Mouse (Mus musculus) lung, postnatal 36 days (tissue): Measurements from ENCODE around the gene Tmem184b.
A peak's percentile ranks its signal among the peaks of the same experiment; 100 is the strongest.

Experiments
- DNase-seq: peaks from one replicate; pipeline ENCODE4 v3.0.0; 2022; ENCODE audit warnings: mixed read lengths

Tmem184b gene

GRCm38 (mm10) chr15:79361023-79361422 is 42.3 kb downstream of the Tmem184b start:
- no peak for DNase-seq

DNA sequence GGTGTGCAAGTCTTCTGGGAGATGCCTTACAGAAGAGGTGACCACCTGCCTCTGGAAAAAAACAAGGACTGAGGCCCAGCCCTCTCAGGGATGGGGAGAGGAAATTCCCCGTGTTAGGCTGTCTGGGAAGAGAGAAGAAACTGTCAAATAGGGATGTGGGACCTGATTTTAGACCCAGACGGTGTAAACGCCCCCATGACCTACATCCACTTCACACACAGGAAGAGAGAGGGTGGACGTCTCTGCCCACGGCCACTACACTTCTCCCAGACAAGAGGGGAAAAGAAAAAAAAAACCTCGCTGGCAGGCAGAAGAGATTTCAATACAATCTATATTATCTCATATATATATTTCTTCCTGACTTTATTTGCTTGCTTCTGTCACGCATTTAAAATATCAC is 43.0 kb downstream of the Tmem184b start:
- DNase-seq = no peak

DNA sequence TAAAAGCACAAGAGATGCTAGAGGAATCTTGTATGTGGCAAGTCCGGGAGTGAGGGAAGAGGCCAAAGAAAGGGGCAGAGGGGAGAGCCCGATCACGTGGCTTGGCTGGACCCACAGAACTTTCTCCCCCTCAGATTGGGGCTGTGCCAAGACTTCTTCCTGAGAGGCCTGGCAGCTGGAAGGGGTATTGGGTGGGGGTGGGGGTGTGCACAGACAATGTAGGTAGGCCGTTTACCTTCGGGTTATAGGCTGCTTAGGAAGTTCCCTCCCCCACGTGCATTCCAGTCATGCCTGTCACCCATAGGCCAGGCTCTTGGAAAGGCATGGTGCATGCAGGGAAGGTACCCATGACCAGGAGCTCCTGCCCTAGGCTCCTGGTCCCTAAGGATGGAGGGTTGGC is 43.4 kb downstream of the Tmem184b start:
- DNase-seq = peak; percentile 60

- DNase-seq = no peak
Observed at GRCm38 (mm10) chr15:79357974-79358690, 45.2 kb downstream of the Tmem184b start.

DNA sequence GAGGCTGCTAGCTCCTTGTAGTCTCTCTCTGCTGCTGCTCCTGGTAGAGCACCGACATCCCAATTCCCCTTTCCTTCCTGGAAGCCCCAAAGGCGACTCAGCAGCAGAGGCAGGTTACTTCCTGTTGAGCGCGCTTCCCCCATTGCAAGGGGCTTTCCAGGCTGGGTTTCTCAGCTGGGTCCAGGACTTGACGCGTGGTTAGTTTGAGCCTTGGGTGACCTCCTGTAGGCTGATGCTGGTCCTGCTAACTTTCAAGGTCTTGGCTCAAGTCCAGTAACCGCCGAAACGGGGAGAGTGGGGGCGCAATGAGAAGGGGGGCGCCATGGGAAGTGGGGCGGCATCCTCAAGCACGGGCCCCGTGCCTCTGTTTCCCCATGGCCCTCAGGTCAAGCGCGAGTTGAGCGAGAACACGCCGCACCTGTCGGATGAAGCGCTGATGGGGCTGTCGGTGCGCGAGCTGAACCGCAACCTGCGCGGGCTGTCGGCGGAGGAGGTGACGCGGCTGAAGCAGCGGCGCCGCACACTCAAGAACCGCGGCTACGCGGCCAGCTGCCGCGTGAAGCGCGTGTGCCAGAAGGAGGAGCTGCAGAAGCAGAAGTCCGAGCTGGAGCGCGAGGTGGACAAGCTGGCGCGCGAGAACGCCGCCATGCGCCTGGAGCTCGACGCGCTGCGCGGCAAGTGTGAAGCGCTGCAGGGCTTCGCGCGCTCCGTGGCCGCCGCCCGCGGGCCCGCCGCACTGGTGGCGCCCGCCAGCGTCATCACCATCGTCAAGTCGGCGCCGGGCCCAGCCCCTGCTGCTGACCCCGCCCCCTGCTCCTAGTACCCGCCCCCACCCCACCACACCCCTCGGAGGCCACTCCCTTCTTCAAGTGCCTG is 46.1 kb downstream of the Tmem184b start:
- peak; percentile 83 for DNase-seq

- no peak for DNase-seq
Observed at GRCm38 (mm10) chr15:79356481-79356880, 46.9 kb downstream of the Tmem184b start.

DNA sequence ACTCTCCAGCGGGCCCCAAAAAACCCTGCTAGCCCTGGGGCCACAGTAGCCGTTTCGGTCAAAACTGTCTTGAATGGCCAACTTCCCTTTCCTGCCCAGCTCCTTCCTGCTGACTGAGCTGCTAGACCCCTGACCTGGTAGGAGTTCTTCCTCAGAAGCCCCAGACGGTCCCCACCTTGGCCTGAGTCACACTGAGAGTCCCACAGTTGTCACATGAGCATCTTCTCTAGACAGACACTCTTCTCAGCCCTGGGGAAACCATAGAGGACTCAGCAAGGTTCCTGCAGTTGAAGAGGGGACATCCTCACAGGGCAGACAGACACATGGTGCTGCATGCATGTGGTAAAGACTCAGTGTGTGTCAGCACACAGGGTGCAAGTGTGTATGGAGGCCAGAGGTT is 48.8 kb downstream of the Tmem184b start:
- DNase-seq = peak; percentile 55

DNA sequence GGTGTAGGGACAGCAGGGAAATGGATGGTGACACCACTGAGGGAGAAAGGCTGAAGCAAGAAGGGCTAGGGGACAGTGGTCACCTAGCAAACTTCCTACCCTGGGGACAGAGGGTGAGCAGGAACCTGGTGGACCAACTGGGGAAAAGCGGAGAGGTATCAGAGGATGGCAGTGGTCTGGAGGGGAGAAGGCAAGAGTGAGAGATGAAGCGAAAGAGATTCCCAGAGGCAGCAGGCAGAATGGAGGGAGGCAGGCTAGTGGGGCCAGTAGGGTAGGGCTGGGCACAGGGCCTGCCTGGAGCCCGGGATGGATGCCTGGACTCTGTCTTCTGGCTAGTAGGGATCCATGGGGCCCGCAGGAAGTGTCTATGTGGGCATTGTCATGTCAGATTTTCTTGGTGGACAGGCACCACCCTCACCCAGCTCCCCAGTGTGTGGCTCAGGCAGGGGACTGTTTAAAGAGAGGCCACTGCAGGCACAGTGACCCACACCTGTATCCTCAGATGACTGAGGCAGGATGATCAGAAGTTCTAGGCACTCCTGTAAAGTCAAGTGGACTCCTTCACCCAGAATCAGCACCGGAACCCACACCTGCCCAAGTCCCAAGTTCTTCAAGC is 49.6 kb downstream of the Tmem184b start:
- no peak for DNase-seq

GRCm38 (mm10) chr15:79352479-79352878 is 50.9 kb downstream of the Tmem184b start:
- DNase-seq = no peak

DNA sequence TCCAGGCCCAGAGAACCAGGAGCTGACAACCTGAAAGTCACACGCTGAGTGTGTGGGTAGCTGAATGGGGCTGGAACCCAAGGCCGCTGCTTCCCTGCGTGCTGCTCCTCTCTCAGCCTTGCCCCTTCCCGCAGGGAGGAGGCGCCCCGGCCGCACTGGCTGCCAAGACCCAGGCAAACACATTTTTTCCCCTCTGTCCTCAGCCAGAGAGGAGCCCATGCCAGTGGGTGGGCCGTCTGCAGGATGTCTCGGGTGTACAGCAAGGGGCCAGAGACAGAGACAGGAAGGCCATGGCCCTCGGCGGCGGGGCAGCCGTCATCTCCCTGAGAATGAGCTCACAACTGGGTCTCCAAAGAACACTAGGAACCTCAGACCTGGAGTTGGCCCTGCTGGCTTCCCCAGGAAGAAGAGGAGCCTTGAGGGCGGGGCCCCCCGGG is 52.0 kb downstream of the Tmem184b start:
- peak; percentile 87 for DNase-seq

DNA sequence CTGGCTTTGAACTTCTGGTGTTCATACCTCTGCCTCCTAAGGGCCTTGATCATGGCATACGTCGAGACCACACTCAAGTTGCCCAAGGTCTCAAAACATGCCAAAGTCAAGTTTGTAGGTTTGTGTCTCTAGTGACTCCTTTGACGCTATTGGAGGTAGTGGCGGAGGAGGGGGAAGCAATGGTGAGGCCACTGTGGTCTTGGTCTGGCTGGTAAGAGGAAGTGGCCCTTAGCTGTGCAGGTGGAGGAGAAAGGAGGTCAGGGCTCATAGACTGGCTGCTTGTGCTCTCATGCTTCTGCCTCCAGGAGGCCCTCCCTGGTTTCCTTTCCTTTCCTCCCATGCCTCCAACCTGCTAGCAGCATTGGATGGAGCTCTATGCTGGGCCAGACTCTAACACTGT is 52.5 kb downstream of the Tmem184b start:
- DNase-seq = peak; percentile 43

DNA sequence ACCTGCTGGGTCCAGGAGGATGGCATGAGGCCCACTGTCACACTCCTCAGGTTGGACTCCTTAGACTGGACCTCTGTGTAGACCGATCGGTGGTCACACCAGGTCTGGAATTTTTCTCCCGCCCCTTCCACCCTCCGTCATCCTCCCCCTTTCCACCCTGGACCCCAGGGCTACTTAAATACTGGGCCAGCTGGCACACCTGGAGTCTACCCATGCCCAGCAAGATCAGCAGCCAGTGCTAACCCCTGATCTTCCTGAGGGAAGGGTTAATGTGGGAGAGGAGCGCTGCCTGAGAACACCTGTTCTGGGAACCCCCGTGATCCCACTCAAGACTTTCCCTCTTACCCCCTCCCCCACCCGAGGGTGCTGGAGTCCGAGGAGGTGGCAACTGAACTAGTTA is 54.7 kb downstream of the Tmem184b start:
- DNase-seq = no peak

GRCm38 (mm10) chr15:79347845-79348506 is 55.4 kb downstream of the Tmem184b start:
- peak; percentile 92 for DNase-seq

DNA sequence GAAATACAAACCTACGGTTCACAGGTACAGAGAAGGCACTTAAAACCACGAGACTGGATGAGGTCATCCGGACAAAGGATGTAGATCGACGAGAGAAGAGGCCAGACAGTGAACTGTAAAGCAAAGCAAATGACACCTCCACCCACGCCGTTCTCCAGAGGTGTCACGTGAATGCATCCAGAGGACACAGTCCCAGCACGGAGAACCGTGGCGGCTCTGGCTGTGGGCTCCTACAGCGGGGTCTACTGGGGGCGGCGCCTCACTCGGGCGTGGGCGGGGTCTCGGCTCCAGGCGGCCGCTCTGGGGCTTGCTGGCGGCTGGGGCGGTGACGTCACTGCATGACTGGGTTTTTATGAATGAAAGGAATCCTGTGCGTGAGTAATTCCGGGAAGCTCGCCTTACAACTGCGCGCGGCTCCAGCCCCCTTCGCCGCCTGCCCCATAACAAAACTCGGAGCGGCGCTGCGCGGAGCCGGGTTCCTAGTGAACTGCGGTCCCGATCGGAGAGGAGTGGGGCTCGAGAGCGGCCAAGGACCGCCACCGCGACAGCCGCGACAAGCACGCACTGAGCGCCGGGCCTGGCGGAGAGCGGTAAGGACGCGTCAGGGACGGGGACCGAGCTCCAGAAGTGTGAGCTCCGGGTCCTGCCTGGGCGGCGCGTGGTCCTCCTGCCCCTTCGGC is 56.1 kb downstream of the Tmem184b start:
- DNase-seq = peak; percentile 96

- DNase-seq = peak; percentile 57
Observed at GRCm38 (mm10) chr15:79346051-79346793, 57.1 kb downstream of the Tmem184b start, which contains the start of gene Maff. TSS of gene Maff (plus strand) at chr15:79346621.

GRCm38 (mm10) chr15:79344627-79345026 is 58.7 kb downstream of the Tmem184b start:
- no peak for DNase-seq

DNA sequence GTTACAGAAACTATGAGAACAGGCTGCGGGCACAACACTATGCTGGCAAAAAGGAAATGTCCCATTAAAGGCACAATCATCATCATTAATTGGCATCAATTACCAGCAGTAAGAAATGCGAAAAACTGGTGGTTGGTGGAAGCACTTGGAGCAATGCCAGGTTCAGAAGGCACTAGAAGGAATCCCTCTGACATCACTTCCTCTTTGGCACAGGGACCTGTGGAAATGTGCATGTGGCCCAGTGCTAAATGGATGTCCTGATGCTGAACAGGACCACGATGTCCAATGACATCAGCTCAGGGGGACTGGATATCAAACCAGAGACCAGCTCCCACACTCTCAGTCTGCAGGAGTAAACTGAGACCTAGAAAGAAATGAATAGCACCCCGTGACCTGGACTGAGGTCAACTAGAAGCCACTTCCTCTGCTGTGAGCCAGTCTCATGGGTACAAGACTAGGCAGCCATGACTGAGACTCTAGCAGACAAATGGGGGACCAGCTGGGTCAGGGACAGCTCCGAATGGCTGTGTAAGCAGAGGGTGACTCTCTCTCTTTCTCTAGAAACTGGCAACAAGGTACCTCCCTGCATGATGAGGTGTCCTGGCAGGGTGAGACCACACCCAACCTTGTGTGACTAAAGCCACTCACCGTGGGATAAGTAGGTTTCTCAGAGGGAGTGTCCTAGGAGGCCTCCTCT is 60.6 kb downstream of the Tmem184b start:
- DNase-seq = no peak

- DNase-seq = no peak
Observed at GRCm38 (mm10) chr15:79338978-79339377, 64.4 kb downstream of the Tmem184b start.

DNA sequence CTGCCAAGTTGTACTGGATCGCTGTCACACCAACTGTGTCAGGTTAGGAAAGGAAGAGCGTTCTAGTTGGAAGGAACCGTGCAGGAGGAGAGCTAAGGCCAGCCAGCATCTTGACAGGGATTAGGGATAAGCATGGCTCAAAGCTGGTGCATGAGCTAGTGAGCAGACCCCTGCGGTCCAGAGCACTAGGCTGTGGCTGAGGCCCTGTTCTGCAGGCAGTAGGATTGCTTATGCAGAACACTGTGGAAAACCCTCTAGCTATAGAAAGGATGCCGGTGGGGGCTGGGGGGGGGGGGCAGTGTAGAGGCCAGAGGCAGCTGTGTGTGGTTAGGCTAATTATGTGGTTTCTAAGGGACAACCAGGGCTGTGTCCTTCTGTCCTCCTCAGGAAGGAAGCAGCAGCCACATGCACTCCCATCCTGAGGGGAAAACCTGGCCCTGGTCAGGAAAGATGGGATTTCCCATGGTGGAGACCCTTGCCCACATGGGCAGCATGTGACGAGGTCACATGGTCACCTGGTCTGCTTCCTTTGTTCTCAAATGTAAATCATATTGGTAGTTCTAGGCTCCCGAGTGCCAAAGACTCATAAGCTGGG is 68.2 kb downstream of the Tmem184b start:
- no peak for DNase-seq

DNA sequence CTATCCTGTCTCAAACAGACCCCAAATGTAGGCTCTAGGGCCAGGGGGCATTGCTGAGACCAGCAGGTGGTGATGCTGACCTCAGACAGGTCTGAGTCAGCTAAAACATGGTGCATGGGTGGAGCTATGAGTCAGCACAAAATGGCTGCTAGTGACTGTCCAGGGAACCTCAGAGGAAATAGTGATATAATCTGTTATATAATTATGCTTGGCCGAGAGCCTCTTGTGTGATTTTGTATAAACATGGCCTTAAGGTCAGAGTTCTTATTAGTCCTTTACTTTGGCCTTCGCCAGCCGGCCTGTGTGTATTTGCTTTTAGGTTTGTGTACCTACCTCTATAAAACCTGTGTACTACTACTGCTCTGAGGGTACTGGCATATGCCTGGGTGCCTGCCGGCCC is 70.0 kb downstream of the Tmem184b start:
- peak; percentile 85 for DNase-seq

GRCm38 (mm10) chr15:79330521-79330920 is 72.8 kb downstream of the Tmem184b start:
- no peak for DNase-seq
